Mouse (Mus musculus): ENCODE results near the gene Gm15091. TPM values are rescaled to one million over a fixed set of nuclear protein-coding genes. Genes with fewer than 3 reads are reported as not detected.
"Not testable (repeated sequence)": the region's sequence is repeated elsewhere in the genome, so short reads cannot be mapped to it uniquely, and the experiment has no call there.

The Gm15091 gene
- not detected in 2 replicates for polyA plus RNA-seq (2015; fragmentation: Nextera tagmentation; extraction: Ambion mirVana)

DNA sequence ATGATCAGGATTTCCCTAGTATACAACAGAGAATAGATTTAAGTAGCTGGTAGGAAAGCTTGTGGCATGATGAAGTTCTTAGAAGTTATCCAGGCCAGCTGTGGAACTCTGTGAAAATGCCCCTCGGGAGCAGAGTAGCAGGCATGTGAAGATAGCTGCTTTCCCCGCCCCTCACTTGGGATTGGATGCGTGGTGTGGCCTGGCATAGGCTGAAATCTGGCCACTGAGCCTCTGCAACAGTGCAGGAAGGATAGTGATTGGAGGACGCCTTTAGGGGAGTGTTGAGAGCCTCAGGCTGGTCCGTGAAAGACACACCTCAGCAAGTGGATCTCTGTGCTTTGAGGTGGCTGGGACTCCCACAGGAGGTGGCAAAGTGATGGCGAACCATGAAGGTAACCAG is at the start of gene Gm15091:
Gene Gm15091, plus strand, starts transcription at position 301 of the 400 bp plus-strand sequence.
- not testable (repeated sequence) for H3K4me3 ChIP-seq; H3K9ac ChIP-seq; H3K4me2 ChIP-seq; H3K27me3 ChIP-seq; H3K4me1 ChIP-seq; H3K9me3 ChIP-seq; H3K36me3 ChIP-seq; ATAC-seq (ENCODE audit: insufficient number of reproducible peaks, insufficient read depth, low FRiP score, low TSS enrichment, low read depth); H3K27ac ChIP-seq
- WGBS: 81% methylated on average over 6 of the region's 6 CpGs

Other genes with a start within 250 kb of the Gm15091 start
- not detected in 2 replicates for gene Gm15097, start 157.2 kb upstream of the Gm15091 start, polyA plus RNA-seq (2015; fragmentation: Nextera tagmentation; extraction: Ambion mirVana)